Mouse (Mus musculus) embryonic facial prominence, embryonic 10.5 days (tissue): ENCODE data around the gene Smagp. TPM values are rescaled to one million over a fixed set of nuclear protein-coding genes. Genes with fewer than 3 reads are reported as not detected.

Experiments used
- DNase-seq: peaks from one replicate; pipeline ENCODE4 v3.0.0-alpha.2; 2017; ENCODE audit warnings: low spot score
- H3K27ac ChIP-seq: fragments of 300-500 bp; sonication (generic); replicated peaks from 2 replicates; pipeline ENCODE4 v1.5.1; 2016; ENCODE audit warnings: mild to moderate bottlenecking
- H3K27me3 ChIP-seq: fragments of 300-500 bp; sonication (generic); replicated peaks from 2 replicates; pipeline ENCODE4 v1.6.1; 2016; ENCODE audit warnings: low read depth, mild to moderate bottlenecking; ENCODE audit not compliant: poor library complexity, severe bottlenecking
- H3K36me3 ChIP-seq: fragments of 300-500 bp; sonication (generic); replicated peaks from 2 replicates; pipeline ENCODE4 v1.6.1; 2016; ENCODE audit warnings: mild to moderate bottlenecking, moderate library complexity
- H3K4me1 ChIP-seq: fragments of 300-500 bp; sonication (generic); 2 replicates; pipeline ENCODE4 v1.6.1; 2016
- H3K4me3 ChIP-seq: fragments of 300-500 bp; sonication (generic); 2 replicates; pipeline ENCODE4 v1.5.1; 2016; ENCODE audit warnings: mild to moderate bottlenecking, moderate library complexity
- H3K9me3 ChIP-seq: fragments of 300-500 bp; sonication (generic); 2 replicates; pipeline ENCODE4 v1.6.1; 2016; ENCODE audit warnings: mild to moderate bottlenecking
- WGBS: fragments of 180-500 bp; shearing (Covaris S2); methylation state at CpG from one replicate; pipeline ENCODE4 v1.1.7; 2016; 5-methylcytosine and 5-hydroxymethylcytosine counted together
- polyA plus RNA-seq: library from polyadenylated mRNA; unstranded; fragments of >200 nt; fragmentation: Nextera tagmentation; extraction: Ambion mirVana; gene quantifications from 2 replicates; pipeline ENCODE4 v1.2.1, GENCODE M21; 2016

The Smagp gene
- 4.9 and 7.3 TPM in 2 replicates for polyA plus RNA-seq

DNA sequence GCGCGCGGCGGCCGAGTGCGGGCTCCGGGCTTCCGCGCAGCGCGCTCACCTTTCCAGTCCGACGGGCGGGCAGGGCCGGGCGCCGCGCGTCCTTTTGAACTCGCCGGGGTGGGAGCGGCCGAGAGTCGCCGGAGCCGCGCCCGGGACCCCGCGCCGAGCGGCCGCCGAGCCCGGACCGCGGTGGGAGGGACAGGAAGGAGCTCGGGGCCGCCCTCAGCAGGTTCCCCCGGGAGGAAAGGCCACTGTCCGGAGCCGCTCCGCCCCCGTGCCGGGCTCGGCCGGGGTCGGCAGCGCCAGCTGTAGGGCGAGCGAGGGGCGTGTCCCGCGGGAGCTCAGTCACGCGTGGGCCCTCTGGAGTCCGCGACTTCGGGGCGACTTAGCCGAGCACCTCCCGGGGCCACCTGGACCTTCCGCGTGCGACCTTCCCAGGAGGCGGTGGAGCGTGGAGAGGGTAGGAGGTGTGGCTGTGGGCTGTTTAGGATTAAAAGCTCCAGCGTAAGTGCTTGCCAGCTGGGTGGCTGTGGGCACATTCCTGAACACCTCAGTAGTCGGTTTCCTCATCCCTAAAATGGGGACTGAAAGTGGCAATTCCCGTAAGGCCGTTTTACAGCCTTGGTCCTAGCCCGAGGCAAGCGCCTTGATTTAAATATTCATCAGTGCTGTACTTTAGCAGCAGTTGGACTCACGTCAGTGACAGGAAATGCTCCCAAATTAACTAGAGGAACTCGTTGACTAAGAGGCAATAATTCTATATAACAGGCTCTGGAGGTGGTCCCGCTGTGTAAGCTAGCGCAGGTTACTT, at the start of gene Smagp:
Smagp (minus strand) TSS at position 241 of the 802 bp plus-strand sequence.
- peaks cover 83% of the 10 kb centered on the region for H3K27me3 ChIP-seq
- no peaks in the 10 kb centered on the region for H3K36me3 ChIP-seq
- peak within 1 kb of the TSS; percentile 65 for H3K4me3 ChIP-seq
- under 1% methylated on average over 77 of the region's 77 CpGs for WGBS
- H3K4me1 ChIP-seq, result peaks cover 35% of the 10 kb centered on the region
- no peaks in the 10 kb centered on the region for H3K9me3 ChIP-seq
- H3K27ac ChIP-seq, result peak within 1 kb of the TSS; percentile 54; the same call in 1 of the 2 replicates
- DNase-seq, result peak; percentile 54

DNA sequence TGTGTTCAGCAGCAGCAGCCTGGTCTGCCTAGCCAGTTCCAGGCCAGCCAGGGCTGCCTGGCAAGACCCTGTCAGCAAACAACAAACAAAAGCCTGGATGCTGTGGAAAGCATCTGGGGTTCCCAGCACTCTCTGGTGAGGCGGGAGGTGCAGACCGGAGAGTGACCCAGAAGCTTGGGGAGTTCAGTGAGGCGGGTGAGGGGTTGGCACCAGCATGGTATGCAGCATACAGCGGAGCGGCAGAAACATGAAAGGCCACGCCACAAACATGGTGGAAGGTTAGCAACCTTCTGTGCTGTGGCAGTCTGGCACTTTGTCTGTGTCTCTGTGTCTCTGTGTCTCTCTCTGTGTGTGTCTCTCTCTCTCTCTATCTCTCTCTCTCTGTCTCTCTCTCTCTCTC, 49.7 kb upstream of the Smagp start:
- DNase-seq, result no peak
- no peak overlapping the region for H3K4me3 ChIP-seq
- H3K27me3 ChIP-seq, result peaks cover 15% of the 10 kb centered on the region
- WGBS, result 84% methylated on average over 6 of the region's 6 CpGs
- peaks cover 11% of the 10 kb centered on the region for H3K9me3 ChIP-seq
- H3K4me1 ChIP-seq, result peaks cover 19% of the 10 kb centered on the region
- H3K36me3 ChIP-seq, result no peaks in the 10 kb centered on the region
- H3K27ac ChIP-seq, result no peak overlapping the region

DNA sequence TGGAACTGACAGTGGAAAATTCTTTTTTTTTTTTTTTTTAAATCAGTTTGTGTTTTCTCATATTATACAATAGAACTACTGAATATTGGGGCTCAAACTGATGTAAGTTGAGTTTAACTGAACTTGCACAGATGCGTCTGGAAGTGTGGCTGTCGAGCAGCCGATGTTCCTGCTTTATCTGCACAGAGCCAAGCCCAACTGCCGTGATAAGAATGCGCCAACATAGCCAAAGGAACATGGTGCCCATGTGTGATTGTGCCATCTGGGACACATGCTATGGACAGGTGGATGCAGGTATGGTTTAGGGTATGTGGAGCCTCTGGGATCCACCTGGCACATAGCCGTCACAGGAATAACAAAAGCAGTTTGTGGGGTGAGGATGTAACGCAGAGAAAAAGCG, 49.1 kb upstream of the Smagp start:
- no peak overlapping the region for H3K4me3 ChIP-seq
- DNase-seq, result no peak
- 89% methylated on average over 8 of the region's 8 CpGs for WGBS

DNA sequence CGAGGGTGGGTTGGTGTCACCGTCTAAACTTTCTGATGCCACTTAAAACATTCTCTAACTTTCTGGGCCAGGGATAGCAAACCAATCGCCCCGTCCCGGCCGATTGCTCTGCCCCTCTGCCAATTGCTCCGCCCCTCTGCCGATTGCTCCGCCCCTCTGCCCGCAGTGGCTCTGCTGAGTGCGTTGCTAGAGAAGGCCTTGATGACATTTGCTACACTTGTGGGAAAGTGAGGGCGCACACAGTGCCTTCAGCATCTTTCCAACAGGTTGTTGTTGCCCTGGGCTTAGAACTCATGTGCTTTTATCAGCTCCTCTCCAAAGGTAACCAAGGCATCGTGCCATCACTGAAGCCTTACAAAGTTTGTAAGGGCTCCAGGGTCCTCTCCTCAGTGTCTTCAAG, 48.5 kb upstream of the Smagp start:
- no peaks in the 10 kb centered on the region for H3K36me3 ChIP-seq
- WGBS, result 20% methylated on average over 13 of the region's 13 CpGs
- no peak overlapping the region for H3K27ac ChIP-seq
- peaks cover 15% of the 10 kb centered on the region for H3K27me3 ChIP-seq
- peaks cover 3% of the 10 kb centered on the region for H3K9me3 ChIP-seq
- no peak for DNase-seq
- H3K4me3 ChIP-seq, result no peak overlapping the region
- H3K4me1 ChIP-seq, result peaks cover 31% of the 10 kb centered on the region

More for the DNA sequence above, 49.1 kb upstream of the Smagp start:
- H3K27ac ChIP-seq, result no peak overlapping the region
- H3K4me1 ChIP-seq, result peaks cover 25% of the 10 kb centered on the region
- peaks cover 9% of the 10 kb centered on the region for H3K9me3 ChIP-seq
- H3K27me3 ChIP-seq, result peaks cover 15% of the 10 kb centered on the region
- H3K36me3 ChIP-seq, result no peaks in the 10 kb centered on the region

DNA sequence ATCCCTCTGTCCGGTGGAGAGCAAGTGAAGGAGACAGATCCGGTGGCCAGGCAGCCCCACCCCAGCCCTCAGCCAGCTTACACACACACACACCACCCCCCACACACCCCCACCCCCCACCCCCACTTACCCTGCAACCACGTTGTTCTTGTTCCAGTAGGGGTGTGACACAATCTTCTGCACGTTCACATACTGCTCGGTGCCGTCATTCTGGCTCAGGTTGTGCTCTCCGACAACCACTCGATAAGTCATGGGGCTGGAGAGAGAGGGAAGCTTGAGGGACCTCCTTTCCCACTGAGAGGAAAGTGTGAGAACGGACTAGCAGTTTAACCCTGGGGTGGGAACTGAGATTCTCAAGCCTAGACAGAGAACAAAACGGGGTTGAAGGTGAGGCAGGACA, 47.7 kb upstream of the Smagp start:
- no peaks in the 10 kb centered on the region for H3K36me3 ChIP-seq
- no peak overlapping the region for H3K27ac ChIP-seq
- peaks cover 36% of the 10 kb centered on the region for H3K4me1 ChIP-seq
- no peak for DNase-seq
- no peaks in the 10 kb centered on the region for H3K9me3 ChIP-seq
- H3K4me3 ChIP-seq, result no peak overlapping the region
- 75% methylated on average over 10 of the region's 10 CpGs for WGBS
- H3K27me3 ChIP-seq, result peaks cover 15% of the 10 kb centered on the region

DNA sequence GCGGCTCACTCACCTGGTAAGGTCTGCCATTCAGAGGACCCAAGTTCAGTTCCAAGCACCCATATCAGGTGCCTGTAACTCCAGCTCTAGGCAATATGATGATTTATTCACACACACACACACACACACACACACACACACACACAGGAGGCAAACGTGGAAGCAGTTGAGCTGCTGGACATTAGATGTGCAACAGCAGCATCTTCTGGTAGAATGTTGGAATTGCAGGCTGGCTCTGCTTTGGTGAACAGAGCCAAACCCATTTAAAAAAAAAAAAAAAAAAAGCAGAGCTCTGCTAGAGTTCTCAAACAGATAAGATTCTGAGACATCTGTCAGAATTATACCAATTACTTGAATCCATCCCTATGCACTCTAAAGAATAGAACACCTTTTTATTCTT, 46.3 kb upstream of the Smagp start:
- 47% methylated on average over 2 of the region's 2 CpGs for WGBS
- peak; percentile 82 for DNase-seq
- H3K9me3 ChIP-seq, result no peaks in the 10 kb centered on the region
- peaks cover 15% of the 10 kb centered on the region for H3K27me3 ChIP-seq
- peaks cover 36% of the 10 kb centered on the region for H3K4me1 ChIP-seq
- H3K36me3 ChIP-seq, result no peaks in the 10 kb centered on the region
- H3K4me3 ChIP-seq, result no peak overlapping the region
- H3K27ac ChIP-seq, result no peak overlapping the region

DNA sequence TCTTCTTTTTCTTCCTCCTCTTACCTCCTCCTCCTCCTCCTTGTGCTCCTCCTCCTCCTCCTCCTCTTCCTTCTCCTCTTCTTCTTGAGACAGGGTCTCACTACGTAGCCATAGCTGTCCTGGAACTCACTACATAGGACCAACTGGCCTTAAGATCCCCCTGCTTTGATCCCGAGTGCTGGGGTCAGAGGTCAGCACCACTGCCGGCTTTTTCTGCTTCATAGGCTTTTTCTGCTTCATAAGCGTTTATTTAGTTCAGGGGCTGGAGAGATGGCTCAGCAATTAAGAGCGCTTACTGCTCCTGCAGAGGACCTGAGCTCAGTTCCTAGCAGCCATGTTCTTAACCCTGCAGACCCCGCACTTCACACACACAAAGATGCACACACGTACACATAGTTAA, 45.0 kb upstream of the Smagp start:
- H3K4me1 ChIP-seq, result peaks cover 26% of the 10 kb centered on the region
- 30% methylated on average over 7 of the region's 7 CpGs for WGBS
- peaks cover 15% of the 10 kb centered on the region for H3K27me3 ChIP-seq
- no peaks in the 10 kb centered on the region for H3K9me3 ChIP-seq
- H3K27ac ChIP-seq, result no peak overlapping the region
- no peaks in the 10 kb centered on the region for H3K36me3 ChIP-seq
- no peak overlapping the region; the same call in 1 of the 2 replicates for H3K4me3 ChIP-seq
- DNase-seq, result peak; percentile 59

DNA sequence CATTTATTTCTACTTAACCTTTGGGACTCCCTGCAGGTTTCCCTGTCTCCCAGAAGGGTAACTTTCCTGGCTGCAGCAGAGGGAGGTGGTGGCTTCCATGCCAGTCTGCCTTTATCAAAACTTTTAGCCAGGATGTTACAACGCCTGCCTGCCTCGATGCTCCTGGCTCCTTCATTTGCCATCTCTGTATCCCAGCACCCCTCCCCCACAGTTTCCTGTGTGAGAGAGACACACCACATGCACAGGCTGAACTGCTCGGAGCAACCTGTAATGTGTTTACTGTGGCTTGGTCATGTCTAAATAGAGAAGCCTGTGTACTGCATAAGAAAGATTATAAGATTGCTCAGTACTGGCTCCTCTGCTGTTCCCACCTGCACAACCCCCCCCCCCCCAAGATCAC, 43.6 kb upstream of the Smagp start:
- H3K4me1 ChIP-seq, result peaks cover 25% of the 10 kb centered on the region
- peaks cover 13% of the 10 kb centered on the region for H3K27me3 ChIP-seq
- no peak for DNase-seq
- WGBS, result 48% methylated on average over 3 of the region's 3 CpGs
- H3K36me3 ChIP-seq, result no peaks in the 10 kb centered on the region
- no peak overlapping the region for H3K27ac ChIP-seq
- no peaks in the 10 kb centered on the region for H3K9me3 ChIP-seq
- H3K4me3 ChIP-seq, result no peak overlapping the region

DNA sequence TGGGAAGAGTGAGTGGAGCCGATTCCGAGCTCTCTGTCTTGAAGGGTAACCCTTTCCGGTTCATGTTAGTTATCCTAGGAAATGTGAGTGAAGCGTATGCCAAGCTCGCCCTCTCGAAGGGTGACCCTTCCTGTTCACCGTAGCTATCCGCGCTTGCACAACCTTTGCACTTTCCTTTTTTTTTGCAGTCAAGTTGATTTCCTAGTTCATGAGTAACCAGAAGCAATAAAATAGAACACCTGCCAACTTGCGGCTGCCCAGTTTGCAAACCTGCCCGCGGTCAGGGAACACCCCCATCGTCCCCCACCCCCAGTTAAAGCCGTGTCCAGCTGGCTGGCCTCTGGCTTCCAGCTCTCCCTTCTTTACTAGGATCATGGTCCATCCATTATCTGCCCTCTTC, 42.3 kb upstream of the Smagp start:
- H3K4me3 ChIP-seq, result no peak overlapping the region
- 91% methylated on average over 14 of the region's 14 CpGs for WGBS
- no peak overlapping the region for H3K27ac ChIP-seq
- H3K4me1 ChIP-seq, result peaks cover 24% of the 10 kb centered on the region
- H3K36me3 ChIP-seq, result no peaks in the 10 kb centered on the region
- H3K27me3 ChIP-seq, result no peaks in the 10 kb centered on the region
- no peak for DNase-seq
- H3K9me3 ChIP-seq, result no peaks in the 10 kb centered on the region

DNA sequence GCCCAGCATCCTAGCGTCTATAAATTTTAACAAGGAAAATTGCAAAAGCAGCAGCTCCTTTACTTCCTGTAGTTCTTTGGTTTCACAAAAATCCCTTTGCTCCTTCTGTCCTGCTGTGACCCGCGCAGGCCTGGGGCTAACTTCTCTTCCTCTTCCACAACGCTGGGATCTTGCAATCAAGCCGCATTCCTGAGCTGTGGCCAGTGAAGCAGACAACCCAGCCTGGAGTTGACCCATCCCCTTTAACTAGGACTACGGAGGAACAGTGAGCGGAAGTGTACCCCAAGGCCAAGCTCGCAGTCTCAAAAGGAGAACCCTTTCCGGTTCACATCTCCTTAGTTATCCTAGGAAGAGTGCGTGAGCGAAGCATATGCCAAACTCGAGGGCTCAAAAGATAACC, 41.8 kb upstream of the Smagp start:
- WGBS, result 68% methylated on average over 12 of the region's 12 CpGs
- Histone ChIP-seq H3K9me3 (no peaks in the 10 kb centered on the region), H3K4me3 (no peak overlapping the region), H3K27ac (no peak overlapping the region), H3K4me1 (peaks cover 28% of the 10 kb centered on the region), H3K27me3 (no peaks in the 10 kb centered on the region), H3K36me3 (no peaks in the 10 kb centered on the region)
- no peak for DNase-seq

DNA sequence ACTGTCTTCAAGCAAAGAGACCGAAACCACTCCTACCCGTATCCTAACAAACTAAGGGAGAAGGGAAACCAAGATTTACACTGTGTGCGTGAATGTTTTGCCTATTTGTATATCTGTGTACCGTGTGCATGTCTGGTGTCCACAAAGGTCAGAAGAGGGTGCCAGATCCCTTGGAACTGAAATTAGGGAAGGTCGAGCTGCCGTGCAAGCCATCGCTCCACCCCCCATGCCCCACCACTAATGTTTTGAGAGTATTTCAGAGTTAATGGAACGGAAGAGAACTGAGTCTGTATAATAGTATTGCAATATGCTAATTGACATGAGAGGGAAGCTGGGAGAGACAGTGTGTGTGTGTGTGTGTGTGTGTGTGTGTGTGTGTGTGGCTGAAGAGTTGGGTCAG, 40.9 kb upstream of the Smagp start:
- 91% methylated on average over 8 of the region's 8 CpGs for WGBS
- DNase-seq, result no peak
- Histone ChIP-seq H3K4me3 (no peak overlapping the region), H3K4me1 (peaks cover 30% of the 10 kb centered on the region), H3K27me3 (no peaks in the 10 kb centered on the region), H3K9me3 (no peaks in the 10 kb centered on the region), H3K27ac (no peak overlapping the region), H3K36me3 (no peaks in the 10 kb centered on the region)

DNA sequence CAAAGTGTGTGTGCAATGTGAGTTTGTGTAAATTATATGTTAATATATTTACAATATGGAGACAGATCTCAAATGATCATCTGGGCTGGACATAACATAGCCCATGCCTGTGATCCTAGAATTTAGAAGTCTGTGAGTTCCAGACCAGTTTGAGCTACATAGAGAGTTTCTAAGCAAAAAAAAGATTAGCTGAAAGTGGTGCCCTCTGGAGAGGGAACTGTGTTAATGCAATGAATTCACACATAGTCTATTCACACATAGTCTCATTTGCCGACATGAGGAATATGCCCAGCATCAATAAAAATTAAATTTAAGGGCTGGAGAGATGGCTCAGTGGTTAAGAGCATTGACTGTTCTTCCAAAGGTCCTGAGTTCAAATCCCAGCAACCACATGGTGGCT, 39.8 kb upstream of the Smagp start:
- H3K9me3 ChIP-seq, result no peaks in the 10 kb centered on the region
- H3K27ac ChIP-seq, result no peak overlapping the region
- no peaks in the 10 kb centered on the region for H3K27me3 ChIP-seq
- H3K36me3 ChIP-seq, result no peaks in the 10 kb centered on the region
- H3K4me1 ChIP-seq, result peaks cover 25% of the 10 kb centered on the region
- no peak for DNase-seq
- H3K4me3 ChIP-seq, result no peak overlapping the region
- 88% methylated on average over 1 of the region's 1 CpGs for WGBS

DNA sequence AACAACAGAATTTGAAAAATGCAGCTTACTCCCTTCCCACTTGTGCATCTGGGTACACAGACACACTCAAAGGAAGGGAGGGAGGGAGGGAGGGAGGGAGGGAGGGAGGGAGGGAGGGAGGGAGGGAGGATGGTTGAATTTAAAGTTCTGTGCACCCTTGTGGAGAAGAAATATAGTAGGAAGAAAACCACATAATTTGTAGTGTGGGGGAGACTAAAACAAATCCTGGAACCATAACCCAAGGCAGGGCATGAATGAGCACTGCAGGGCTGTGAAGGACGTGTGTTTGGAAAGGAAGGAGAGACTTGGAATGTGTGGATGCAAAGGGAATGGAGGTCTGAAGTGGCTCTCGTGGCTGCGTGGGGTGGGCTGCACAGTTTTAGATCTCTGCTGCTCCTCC, 38.7 kb upstream of the Smagp start:
- no peaks in the 10 kb centered on the region for H3K27me3 ChIP-seq
- no peaks in the 10 kb centered on the region for H3K9me3 ChIP-seq
- H3K27ac ChIP-seq, result no peak overlapping the region
- peaks cover 15% of the 10 kb centered on the region for H3K4me1 ChIP-seq
- no peak for DNase-seq
- H3K36me3 ChIP-seq, result no peaks in the 10 kb centered on the region
- H3K4me3 ChIP-seq, result no peak overlapping the region
- WGBS, result 67% methylated on average over 3 of the region's 3 CpGs
